ENCODE assay signal across 11 mouse cellular contexts in the genomic region with DNA sequence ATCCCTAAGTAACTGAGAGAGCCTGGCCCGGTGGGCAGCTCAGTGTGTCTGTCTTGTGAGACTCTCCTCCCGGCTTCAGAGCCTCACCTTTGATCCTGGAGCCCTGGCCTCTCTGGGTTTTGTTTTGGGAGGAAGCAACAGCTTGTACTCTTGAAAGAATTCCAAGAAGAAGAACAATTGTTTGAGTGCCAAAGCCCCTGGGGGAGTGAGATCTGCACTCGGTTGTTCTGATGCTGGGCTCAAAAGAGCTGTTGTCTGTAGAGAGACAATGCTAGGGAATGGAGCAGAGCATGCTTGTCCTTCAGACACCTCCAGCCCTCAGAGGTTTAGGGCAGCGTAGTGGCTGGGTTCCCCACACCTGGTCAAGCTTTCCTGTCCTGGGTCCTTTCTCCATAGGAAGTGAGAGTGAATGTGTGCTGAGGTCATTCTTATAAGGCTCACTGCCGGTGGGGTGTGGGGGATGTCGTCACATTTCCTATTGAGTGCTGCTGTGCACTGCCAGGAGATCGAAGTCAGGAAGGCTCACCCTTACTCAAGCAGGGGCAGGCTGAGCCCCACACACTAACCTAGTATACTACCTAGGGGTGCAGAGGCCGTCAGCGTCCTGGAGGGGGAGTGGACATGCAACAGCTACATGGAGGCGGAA. TPM values are rescaled to one million over a fixed set of nuclear protein-coding genes. Genes with fewer than 3 reads are reported as not detected.
DNase-seq lines count a peak whose midpoint lies in the region; ATAC-seq and TF ChIP-seq lines count a peak whose summit lies in the region.
"Had no signal": no experiment of that assay in that cellular context is flagged by ENCODE, and none has a peak within 500 bp of the region (broad histone marks: within the 10 kb centered on the region; RNA-seq: fewer than 3 reads in every experiment).

No protein-coding gene starts in this region.

- 42% methylated on average over 10 of the region's 10 CpGs for WGBS in lung, postnatal 0 days
- 56% methylated on average over 10 of the region's 10 CpGs for WGBS in neural tube, embryonic 15.5 days

- peak overlapping the region; percentile 83 for H3K27ac ChIP-seq in lung, postnatal 0 days (ENCODE audit: low read length)
- no peak overlapping the region for H3K27ac ChIP-seq in neural tube, embryonic 15.5 days (replicated peaks)
- H3K27ac ChIP-seq: embryonic facial prominence, embryonic 15.5 days had no signal

- peak overlapping the region; percentile 17 for H3K4me2 ChIP-seq in lung, postnatal 0 days (replicated peaks; ENCODE audit: low read depth, low read length)
- no peak overlapping the region for H3K4me2 ChIP-seq in neural tube, embryonic 15.5 days
- H3K4me2 ChIP-seq: embryonic facial prominence, embryonic 15.5 days had no signal

- TF ChIP-seq CTCF in lung, postnatal 0 days (IDR thresholded peaks at IDR 0.05) = 0 out of 2 replicates have a peak, but pooled peaks have one; percentile 9

- no peak; the same call in 1 of the 2 replicates for TF ChIP-seq EP300 in lung, postnatal 0 days (IDR thresholded peaks at IDR 0.05)

- peaks cover 31% of the 10 kb centered on the region for H3K4me1 ChIP-seq in lung, postnatal 0 days (ENCODE audit: insufficient read depth, low read depth, low read length)
- H3K4me1 ChIP-seq in neural tube, embryonic 15.5 days = peaks cover 18% of the 10 kb centered on the region

- H3K4me3 ChIP-seq in lung, postnatal 0 days (ENCODE audit: low read depth, low read length) = no peak overlapping the region
- H3K4me3 ChIP-seq in neural tube, embryonic 15.5 days (replicated peaks) = no peak overlapping the region
- H3K4me3 ChIP-seq: embryonic facial prominence, embryonic 15.5 days had no signal

- H3K9ac ChIP-seq in lung, postnatal 0 days (replicated peaks; ENCODE audit: low read depth) = 0 out of 2 replicates have a peak overlapping the region, but pooled peaks have one; percentile 8
- H3K9ac ChIP-seq in neural tube, embryonic 15.5 days (replicated peaks) = 0 out of 2 replicates have a peak overlapping the region, but pooled peaks have one; percentile 5
- H3K9ac ChIP-seq: embryonic facial prominence, embryonic 15.5 days had no signal

- no peaks in the 10 kb centered on the region for H3K9me3 ChIP-seq in lung, postnatal 0 days (ENCODE audit: low read length)
- no peaks in the 10 kb centered on the region for H3K9me3 ChIP-seq in neural tube, embryonic 15.5 days (replicated peaks)
- H3K9me3 ChIP-seq: embryonic facial prominence, embryonic 15.5 days had no signal

- DNase-seq in heart, adult 11 months = peak; percentile 96
- no peak for DNase-seq in heart, postnatal 36 days
- peak; percentile 66 for DNase-seq in lung, postnatal 0 days (ENCODE audit: low spot score)
- no peak for DNase-seq in lung, postnatal 14 days
- no peak for DNase-seq in thymus, postnatal 4 days
- DNase-seq in adrenal gland, adult 2 months = no peak
- DNase-seq: adrenal gland, adult 8-10 months had no signal

- intact Hi-C loops in heart, postnatal 36 days (cut with DNase I) = loop anchor here (2.0 kb wide), 1 partner anchor 14 kb away; no protein-coding TSS in a partner anchor

- ATAC-seq in lung, postnatal 0 days = peak; percentile 72
- ATAC-seq in granulocyte monocyte progenitor cell, adult 5-6 weeks (replicated peaks; ENCODE audit: poor library complexity, severe bottlenecking) = peak; percentile 41
- ATAC-seq in neural tube, embryonic 15.5 days (ENCODE audit: low FRiP score) = no peak
- ATAC-seq: CD4-positive, CD25-positive, alpha-beta regulatory T cell, adult 4 months had no signal

- no peaks in the 10 kb centered on the region for H3K27me3 ChIP-seq in lung, postnatal 0 days (replicated peaks; ENCODE audit: insufficient read depth, low read length)
- H3K27me3 ChIP-seq in neural tube, embryonic 15.5 days (replicated peaks) = no peaks in the 10 kb centered on the region
- H3K27me3 ChIP-seq: embryonic facial prominence, embryonic 15.5 days had no signal

- H3K36me3 ChIP-seq in lung, postnatal 0 days (ENCODE audit: insufficient read depth, low read length) = no peaks in the 10 kb centered on the region
- no peaks in the 10 kb centered on the region for H3K36me3 ChIP-seq in neural tube, embryonic 15.5 days
- H3K36me3 ChIP-seq: embryonic facial prominence, embryonic 15.5 days had no signal

RNA-seq across cellular contexts. Expression of gene Ccdc12, which starts 16.9 kb away (rescaled TPM):
- total RNA-seq in heart, postnatal 36 days (2021) = 10 to 100 TPM; 60.6 to 66.9 TPM
- polyA plus RNA-seq in lung, postnatal 0 days (2015; fragmentation: Nextera tagmentation; extraction: Ambion mirVana) = 180 and 200 TPM in 2 replicates
- total RNA-seq in granulocyte monocyte progenitor cell, adult 5-6 weeks (2014; fragmentation: Nextera tagmentation) = 149 TPM in 2 replicates
- total RNA-seq in granulocyte monocyte progenitor cell, adult 5-6 weeks (2017) = 98.5 and 104 TPM in 2 replicates
- polyA plus RNA-seq in neural tube, embryonic 15.5 days (2015; fragmentation: Nextera tagmentation; extraction: Ambion mirVana) = 96.3 and 112 TPM in 2 replicates
- total RNA-seq in adrenal gland, adult 2 months (2021) = 10 to 100 TPM; 51.6 to 71.6 TPM
- 38.4 and 45.5 TPM in 2 replicates for polyA plus RNA-seq in adrenal gland, adult 2 months (2012; rRNA removed)

RNA-seq across cellular contexts. Expression of gene Nbeal2, which starts 19.3 kb away (rescaled TPM):
- total RNA-seq in heart, postnatal 36 days (2021) = 10 to 100 TPM in 1 of 2 experiments, 1 to 10 TPM in 1; 9.5 to 11.0 TPM
- polyA plus RNA-seq in lung, postnatal 0 days (2015; fragmentation: Nextera tagmentation; extraction: Ambion mirVana) = 6.2 and 6.6 TPM in 2 replicates
- 37.5 and 49.2 TPM in 2 replicates for total RNA-seq in granulocyte monocyte progenitor cell, adult 5-6 weeks (2014; fragmentation: Nextera tagmentation)
- 11.0 and 13.9 TPM in 2 replicates for total RNA-seq in granulocyte monocyte progenitor cell, adult 5-6 weeks (2017)
- 3.1 and 5.9 TPM in 2 replicates for polyA plus RNA-seq in neural tube, embryonic 15.5 days (2015; fragmentation: Nextera tagmentation; extraction: Ambion mirVana)
- total RNA-seq in adrenal gland, adult 2 months (2021) = 1 to 10 TPM; 5.5 to 7.1 TPM
- polyA plus RNA-seq in adrenal gland, adult 2 months (2012; rRNA removed) = 22.5 and 30.8 TPM in 2 replicates

RNA-seq across cellular contexts. Expression of gene Nradd, which starts 49.0 kb away (rescaled TPM):
- total RNA-seq in heart, postnatal 36 days (2021) = 1 to 10 TPM in 1 of 2 experiments, under 1 TPM in 1; 0.92 to 1.2 TPM
- 45.2 and 46.6 TPM in 2 replicates for polyA plus RNA-seq in lung, postnatal 0 days (2015; fragmentation: Nextera tagmentation; extraction: Ambion mirVana)
- total RNA-seq in granulocyte monocyte progenitor cell, adult 5-6 weeks (2014; fragmentation: Nextera tagmentation) = 4.4 and 4.5 TPM in 2 replicates
- total RNA-seq in granulocyte monocyte progenitor cell, adult 5-6 weeks (2017) = 0.99 and 4.7 TPM in 2 replicates
- 24.9 and 26.0 TPM in 2 replicates for polyA plus RNA-seq in neural tube, embryonic 15.5 days (2015; fragmentation: Nextera tagmentation; extraction: Ambion mirVana)
- total RNA-seq in adrenal gland, adult 2 months (2021) = 10 to 100 TPM; 12.0 to 14.5 TPM
- 27.6 and 30.2 TPM in 2 replicates for polyA plus RNA-seq in adrenal gland, adult 2 months (2012; rRNA removed)

Comparison
In these comparisons a context has a peak if more than half of its experiments do, and no peak if none do; other contexts are left out.
1. DNase-seq: peak in heart, adult 11 months (single experiment) and lung, postnatal 0 days (single experiment); none in heart, postnatal 36 days (0 of 2), lung, postnatal 14 days (single experiment), thymus, postnatal 4 days (single experiment) and adrenal gland, adult 2 months (single experiment).